Mouse (Mus musculus): ENCODE results near the gene Celf1. TPM values are rescaled to one million over a fixed set of nuclear protein-coding genes. Genes with fewer than 3 reads are reported as not detected.
"Not testable (repeated sequence)": the region's sequence is repeated elsewhere in the genome, so short reads cannot be mapped to it uniquely, and the experiment has no call there.

The Celf1 gene
- total RNA-seq, 2 experiments from 2014 or later, result 92.7 to 101 TPM

DNA sequence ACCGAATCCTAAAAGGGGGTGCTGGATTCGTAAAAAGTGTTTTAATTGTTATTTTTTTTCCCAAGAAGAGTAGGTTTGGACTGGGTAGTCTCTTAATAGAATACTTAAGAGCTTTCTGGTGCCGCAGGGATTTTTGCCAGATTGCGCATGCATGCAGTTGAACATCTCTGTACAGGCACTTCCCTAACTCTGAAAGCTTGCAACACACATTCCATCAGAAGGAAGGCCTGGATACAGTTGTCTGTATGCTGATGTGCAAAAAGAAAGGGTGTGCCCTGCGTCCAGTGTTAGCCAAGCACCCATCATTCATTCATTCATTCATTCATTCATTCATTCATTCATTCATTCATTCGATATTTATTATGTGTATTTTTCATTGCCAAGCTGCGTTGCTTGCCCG lies 432 bp upstream of the Celf1 start:
- peak in 1 of 2 experiments; percentile 7 for DNase-seq

DNA sequence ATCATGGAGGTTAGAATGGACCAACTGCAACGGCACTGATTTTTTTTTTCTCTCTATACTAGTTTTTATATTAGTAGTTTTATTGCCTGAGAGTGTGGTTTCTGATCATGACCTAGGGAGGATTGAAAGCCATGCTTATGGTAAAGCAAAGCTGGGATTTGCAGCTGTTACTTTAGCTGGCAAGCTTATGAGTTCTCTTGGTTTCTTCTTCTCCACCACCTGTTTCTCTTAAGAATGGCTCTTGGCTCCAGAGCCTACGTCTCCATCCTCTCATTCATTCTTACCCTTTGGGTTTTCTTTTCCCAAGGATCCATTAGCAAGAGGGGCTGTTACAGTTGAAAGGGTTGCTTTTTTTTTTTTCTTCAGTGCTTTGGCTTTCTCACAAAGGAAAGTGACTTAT lies 1.6 kb downstream of the Celf1 start:
- DNase-seq, result no peak

GRCm38 (mm10) chr2:90950149-90950548 lies 10.0 kb downstream of the Celf1 start:
- no peak for DNase-seq

DNA sequence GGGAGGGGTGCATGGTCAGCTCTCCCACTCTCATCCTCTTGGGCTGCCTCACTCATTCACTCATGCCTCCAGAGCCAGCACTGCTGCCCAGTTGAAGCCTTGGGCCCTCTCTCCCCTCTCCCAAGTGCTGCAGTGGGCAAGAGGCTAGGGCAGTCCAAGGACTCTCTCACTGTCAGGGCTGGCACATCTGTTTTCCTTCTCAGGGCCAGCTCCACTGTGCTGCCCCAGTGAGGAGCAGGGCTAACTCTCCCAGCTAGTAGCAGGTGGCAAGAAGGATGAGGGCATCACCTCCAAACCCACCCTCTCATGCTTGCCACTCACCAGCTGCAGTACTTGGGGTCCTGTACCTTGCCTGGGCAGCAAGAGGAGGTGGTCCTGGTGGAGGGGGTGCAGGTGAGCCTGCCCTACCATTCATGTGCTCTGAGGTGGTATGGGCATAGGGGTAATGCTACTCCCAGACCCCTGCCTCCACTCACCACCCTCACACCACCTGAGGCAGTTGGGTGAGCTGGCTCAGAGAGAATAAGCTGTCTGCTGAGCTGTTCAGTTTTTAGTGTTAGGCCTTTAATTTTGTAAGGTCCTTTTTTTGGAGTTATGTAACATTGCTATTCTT lies 10.5 kb downstream of the Celf1 start:
- peak; percentile 13 to 35 for DNase-seq

GRCm38 (mm10) chr2:90953461-90953860 lies 13.3 kb downstream of the Celf1 start:
- no peak for DNase-seq

DNA sequence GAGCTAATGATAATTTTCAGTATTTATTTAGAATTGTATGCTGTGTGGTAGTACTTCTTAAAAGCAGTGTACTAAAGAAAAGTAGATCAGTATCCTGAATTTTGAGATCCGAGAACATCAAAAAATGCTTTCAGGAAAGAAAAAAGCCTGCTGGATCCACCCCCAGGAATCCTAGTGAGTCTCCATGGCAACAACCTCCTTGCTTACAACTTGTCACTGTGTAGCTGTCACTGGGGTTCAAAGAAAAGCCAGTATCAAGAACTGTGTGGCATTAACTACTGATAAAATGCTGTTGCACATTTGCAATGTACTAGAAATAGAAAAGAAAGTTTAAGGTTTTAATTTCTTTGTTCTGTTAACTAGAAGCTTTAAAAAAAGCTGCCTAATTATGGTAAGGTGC lies 15.9 kb downstream of the Celf1 start:
- DNase-seq, result no peak

DNA sequence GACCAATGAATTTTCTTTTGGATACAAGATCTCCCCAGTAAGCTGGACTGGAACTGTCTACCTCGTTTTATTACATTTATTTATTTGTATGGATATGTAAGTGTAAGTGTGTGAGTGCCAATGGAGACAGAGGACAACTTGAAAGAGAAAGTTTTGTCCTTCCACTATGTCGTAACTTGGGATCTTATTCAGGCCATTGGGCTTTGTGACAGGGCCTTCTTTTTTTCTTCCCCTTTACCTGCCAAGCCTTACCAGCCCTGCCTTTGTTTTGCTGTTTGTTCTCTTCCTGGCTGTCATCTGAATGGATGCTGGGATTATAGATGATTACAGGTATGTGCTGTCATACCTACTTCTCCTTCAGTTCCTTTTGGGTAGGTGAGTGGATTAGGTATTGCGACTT lies 18.7 kb downstream of the Celf1 start:
- DNase-seq, result no peak

- DNase-seq, result no peak
These were observed 19.8 kb downstream of the Celf1 start for GRCm38 (mm10) chr2:90960012-90960411.

DNA sequence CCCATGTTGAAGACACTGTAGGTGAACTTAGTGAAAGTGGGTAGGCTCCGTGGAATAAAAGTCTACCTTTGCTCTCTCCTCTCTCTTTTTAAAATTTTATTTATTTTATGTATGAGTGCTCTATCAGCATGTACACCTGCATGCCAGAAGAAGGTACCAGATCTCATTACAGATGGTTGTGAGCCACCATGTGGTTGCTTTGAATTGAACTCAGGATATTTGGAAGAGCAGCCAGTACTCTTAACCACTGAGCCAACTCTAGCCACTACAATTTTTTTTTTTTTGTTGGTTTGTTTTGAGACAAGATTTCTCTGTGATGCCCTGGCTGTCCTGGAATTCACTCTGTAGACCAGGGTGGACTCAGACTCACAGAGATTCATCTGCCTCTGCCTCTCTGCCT lies 23.1 kb downstream of the Celf1 start:
- DNase-seq, result no peak

DNA sequence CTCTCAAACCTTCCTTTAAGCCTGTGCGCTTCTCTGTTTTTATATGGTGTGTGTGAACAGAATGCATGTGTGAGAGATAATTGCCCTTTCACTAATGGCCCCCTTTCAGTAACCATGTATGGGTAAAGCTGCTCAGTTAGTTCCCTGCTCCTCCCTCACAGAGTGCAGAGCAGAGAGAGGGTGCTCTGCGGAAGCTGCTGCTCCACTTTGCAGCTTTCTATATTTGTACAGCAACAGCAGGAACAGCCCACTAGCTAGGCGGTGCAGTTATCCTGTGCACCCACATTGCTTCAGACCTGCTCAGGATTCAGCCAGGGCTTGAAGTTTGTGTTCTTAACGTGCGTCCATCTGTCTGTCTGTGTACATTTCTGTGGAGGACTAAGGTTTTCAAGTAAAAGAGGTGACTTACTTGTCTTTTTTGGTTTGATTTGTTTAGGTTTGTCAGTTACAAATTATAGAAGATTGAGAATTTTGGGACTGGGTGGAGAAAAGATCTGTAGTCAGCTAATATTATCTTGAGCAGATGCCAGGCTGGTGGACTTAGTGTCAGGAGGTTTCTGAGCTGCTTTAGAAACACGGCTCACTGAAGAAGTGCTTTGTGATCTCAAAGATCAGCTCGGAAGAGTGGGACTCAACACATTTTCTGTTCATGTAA lies 24.8 kb downstream of the Celf1 start:
- DNase-seq, result peak; percentile 19

GRCm38 (mm10) chr2:90965466-90966080 lies 25.4 kb downstream of the Celf1 start:
- peak in 1 of 2 experiments; percentile 24 for DNase-seq

- DNase-seq, result no peak
These were observed 30.4 kb downstream of the Celf1 start for GRCm38 (mm10) chr2:90970606-90971005.

DNA sequence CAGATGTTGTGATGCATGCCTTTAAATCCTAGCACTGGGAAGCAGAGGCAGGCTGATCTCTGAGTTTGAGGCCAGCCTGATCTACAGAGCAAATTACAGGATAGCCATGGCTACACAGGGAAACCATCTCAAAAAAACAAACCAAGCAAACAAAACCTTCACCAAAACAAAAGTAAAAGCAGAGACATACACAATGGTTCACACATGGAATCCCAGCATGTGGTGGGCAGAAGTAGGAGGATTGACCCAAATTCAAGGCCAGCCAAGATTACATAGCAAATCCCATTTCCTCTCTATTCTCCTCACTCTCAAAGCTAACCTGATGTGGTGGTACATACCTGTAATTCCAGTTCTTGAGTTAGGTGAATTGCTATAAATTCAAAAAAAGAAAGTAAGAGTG lies 33.9 kb downstream of the Celf1 start:
- DNase-seq, result no peak

GRCm38 (mm10) chr2:90975181-90975835 lies 35.1 kb downstream of the Celf1 start:
- no peak for DNase-seq

DNA sequence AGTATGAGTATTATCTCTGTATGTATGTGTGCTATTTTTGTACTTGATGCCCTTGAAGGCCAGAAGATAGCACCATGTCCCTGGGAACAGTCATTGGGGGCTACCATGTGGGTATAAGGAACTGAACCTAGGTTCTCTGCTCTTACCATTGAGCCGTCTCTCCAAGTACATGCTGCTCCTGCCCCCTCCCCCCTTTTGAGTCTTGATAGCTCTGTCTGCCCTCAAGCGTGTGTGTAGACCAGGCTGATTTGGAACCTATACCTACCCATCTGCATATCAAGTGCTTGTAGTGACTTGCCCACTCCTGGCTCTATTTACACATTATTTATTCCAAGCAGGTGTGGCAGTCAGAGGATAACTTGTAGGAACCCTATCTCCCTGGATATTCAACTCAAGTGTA lies 36.4 kb downstream of the Celf1 start:
- DNase-seq, result no peak

GRCm38 (mm10) chr2:90977291-90977690 lies 37.1 kb downstream of the Celf1 start:
- no peak for DNase-seq

DNA sequence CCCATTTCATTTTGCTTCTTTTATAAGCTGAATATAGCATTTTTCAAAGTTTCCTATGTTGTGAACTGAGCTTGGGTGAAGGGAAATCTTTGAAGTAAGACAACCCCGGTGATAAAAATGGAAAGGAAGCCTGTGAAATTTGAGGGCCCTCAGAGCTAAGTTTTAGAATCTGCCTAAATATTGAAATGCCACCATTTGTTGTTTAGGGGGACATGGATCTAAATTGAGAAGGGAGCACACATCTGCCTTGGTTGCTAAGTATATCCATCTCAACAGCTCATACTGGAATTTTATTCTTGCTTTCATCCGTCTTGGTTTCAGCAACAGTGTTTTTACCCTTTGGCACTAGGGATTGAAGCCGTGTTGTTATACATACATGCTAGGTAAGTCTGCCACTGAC lies 45.9 kb downstream of the Celf1 start:
- DNase-seq, result no peak

- no peak for DNase-seq
These were observed 68.4 kb downstream of the Celf1 start for GRCm38 (mm10) chr2:91008536-91008935.

DNA sequence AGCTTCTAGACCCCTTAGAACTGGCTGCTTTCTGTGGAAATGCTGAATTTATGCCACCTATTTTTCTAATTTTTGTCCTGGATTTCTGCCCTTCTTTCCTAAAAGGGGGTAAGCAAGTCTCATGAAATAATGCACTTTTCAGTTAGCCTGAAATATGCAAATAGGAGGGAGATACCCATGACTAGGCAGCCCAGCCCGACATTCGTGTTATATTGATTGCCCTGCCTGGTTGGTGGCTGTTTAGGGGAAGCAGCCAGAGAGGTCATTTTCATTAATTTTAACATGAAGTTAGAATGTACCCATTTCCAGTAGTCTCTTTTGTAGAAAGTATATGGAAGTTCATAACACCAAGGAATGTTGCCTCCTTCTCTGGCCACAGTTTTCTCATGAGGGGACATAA lies 73.7 kb downstream of the Celf1 start:
- no peak for DNase-seq

DNA sequence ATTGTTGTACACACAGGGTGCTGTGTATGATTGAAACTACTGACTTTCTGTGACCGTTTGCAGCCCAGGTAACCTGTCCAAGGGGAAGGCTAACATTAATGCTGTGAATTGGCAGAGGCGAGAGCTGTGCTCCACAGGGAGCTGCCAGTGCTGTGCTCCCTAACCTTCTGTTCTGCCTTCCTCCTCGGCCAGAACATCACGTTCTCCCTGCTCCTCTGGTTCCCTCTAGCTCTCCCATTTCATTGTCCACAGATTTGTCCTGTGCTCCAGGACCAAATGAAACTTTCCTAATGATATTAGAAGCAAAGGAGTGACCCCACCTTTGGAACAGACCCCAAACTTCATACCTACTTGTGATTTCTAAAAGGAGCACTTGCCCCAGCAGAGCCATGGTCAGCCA lies 75.2 kb downstream of the Celf1 start:
- no peak for DNase-seq

- DNase-seq, result peak; percentile 15 to 49
These were observed 78.0 kb downstream of the Celf1 start for GRCm38 (mm10) chr2:91018061-91018788.

GRCm38 (mm10) chr2:91019911-91020310 lies 79.7 kb downstream of the Celf1 start:
- no peak for DNase-seq

DNA sequence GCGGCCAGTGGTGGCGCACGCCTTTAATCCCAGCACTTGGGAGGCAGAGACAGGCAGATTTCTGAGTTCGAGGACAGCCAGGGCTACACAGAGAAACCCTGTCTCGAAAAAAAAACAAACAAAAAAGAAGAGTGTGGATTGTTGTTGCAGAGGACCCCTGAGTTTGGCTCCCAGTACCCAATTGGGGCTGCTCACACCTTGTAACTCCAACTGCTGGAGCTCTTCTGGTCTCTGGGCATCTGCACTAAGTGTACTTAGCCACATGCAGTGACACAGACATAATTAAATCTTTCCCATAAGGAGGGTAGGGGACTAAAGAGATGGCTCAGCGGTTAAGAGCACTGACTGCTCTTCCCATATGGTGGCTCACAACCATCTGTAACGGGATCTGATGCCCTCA lies 82.1 kb downstream of the Celf1 start:
- not testable (repeated sequence) for DNase-seq
